Mouse (Mus musculus) MEL (cell line): Measurements from ENCODE around the gene Ndufb10. TPM values are rescaled to one million over a fixed set of nuclear protein-coding genes. Genes with fewer than 3 reads are reported as not detected.

Source experiments
- DNase-seq: peaks from one replicate; pipeline ENCODE4 v3.0.0; 2011; ENCODE audit warnings: low read depth, low spot score
- H3K27ac ChIP-seq: 2 replicates; pipeline ENCODE4 v1.5.1; 2012; ENCODE audit warnings: low read depth, mild to moderate bottlenecking, control low read depth, low read length, moderate library complexity; ENCODE audit not compliant: control insufficient read depth
- H3K27me3 ChIP-seq, 2 experiments: fragments of 150-350 bp in 1 of 2; sonication (generic) in 1 of 2; 2 replicates each; pipeline ENCODE4 v1.6.1; 2012; ENCODE audit warnings: low read length in 2 of 2, mild to moderate bottlenecking in 2 of 2, improper control_type of control experiment in 1 of 2, moderate library complexity in 1 of 2; ENCODE audit not compliant: insufficient read depth in 2 of 2, control insufficient read depth in 1 of 2
- H3K36me3 ChIP-seq, 2 experiments: 2 replicates each; pipeline ENCODE4 v1.6.1; 2012 to 2014; ENCODE audit warnings: low read length in 2 of 2, improper control_type of control experiment in 1 of 2, inconsistent platforms in 1 of 2, mild to moderate bottlenecking in 1 of 2; ENCODE audit not compliant: insufficient read depth in 2 of 2, control insufficient read depth in 1 of 2
- H3K4me1 ChIP-seq, 2 experiments: fragments of 150-350 bp in 1 of 2; sonication (generic) in 1 of 2; 2 replicates each; pipeline ENCODE4 v1.6.1; 2012; ENCODE audit warnings: low read length in 2 of 2, improper control_type of control experiment in 1 of 2, mild to moderate bottlenecking in 1 of 2; ENCODE audit not compliant: insufficient read depth in 2 of 2, control insufficient read depth in 1 of 2
- H3K4me3 ChIP-seq, 2 experiments: fragments of 150-350 bp in 1 of 2; sonication (generic) in 1 of 2; 2 replicates each; pipeline ENCODE4 v1.5.1; 2012; ENCODE audit warnings: low read depth in 2 of 2, low read length in 2 of 2, mild to moderate bottlenecking in 2 of 2, moderate library complexity in 2 of 2, control low read depth in 1 of 2, improper control_type of control experiment in 1 of 2; ENCODE audit not compliant: control insufficient read depth in 1 of 2, insufficient read depth in 1 of 2
- H3K79me2 ChIP-seq: 2 replicates; pipeline ENCODE4 v1.6.1; 2012; ENCODE audit warnings: mild to moderate bottlenecking, low read length, moderate library complexity; ENCODE audit not compliant: control insufficient read depth, poor library complexity, insufficient read depth
- H3K9ac ChIP-seq: 2 replicates; pipeline ENCODE4 v1.6.1; 2012; ENCODE audit warnings: low read depth, mild to moderate bottlenecking, control low read depth, low read length, moderate library complexity; ENCODE audit not compliant: control insufficient read depth, poor library complexity, severe bottlenecking
- H3K9me3 ChIP-seq: fragments of 150-350 bp; sonication (generic); replicated peaks from 2 replicates; pipeline ENCODE4 v1.6.1; 2012; ENCODE audit warnings: mild to moderate bottlenecking, low read length, improper control_type of control experiment, moderate library complexity; ENCODE audit not compliant: insufficient read depth
- BHLHE40 ChIP-seq: IDR thresholded peaks from 2 replicates; pipeline ENCODE4 v1.6.1; 2012; ENCODE audit warnings: low read depth, mild to moderate bottlenecking, inconsistent platforms, low read length, improper control_type of control experiment, borderline replicate concordance
- CTCF ChIP-seq, 3 experiments: IDR thresholded peaks in 2 of 3; conservative IDR thresholded peaks in 1 of 3; 2 replicates each; pipeline ENCODE4 v1.5.1; 2011 to 2012; ENCODE audit warnings: low read length in 3 of 3, low read depth in 2 of 3, mild to moderate bottlenecking in 2 of 3, improper control_type of control experiment in 1 of 3, inconsistent platforms in 1 of 3, mixed read lengths in 1 of 3, moderate library complexity in 1 of 3; ENCODE audit not compliant: control insufficient read depth in 1 of 3, insufficient read depth in 1 of 3, poor library complexity in 1 of 3, severe bottlenecking in 1 of 3
- ELF1 ChIP-seq: IDR thresholded peaks from 2 replicates; pipeline ENCODE4 v1.6.1; 2014; ENCODE audit warnings: low read depth, mild to moderate bottlenecking, inconsistent platforms, low read length, improper control_type of control experiment, moderate library complexity
- EP300 ChIP-seq, 2 experiments: IDR thresholded peaks; 2 replicates each; pipeline ENCODE4 v1.6.1; 2011; ENCODE audit warnings: improper control_type of control experiment in 2 of 2, low read length in 2 of 2, low read depth in 1 of 2, mild to moderate bottlenecking in 1 of 2
- GABPA ChIP-seq: IDR thresholded peaks from 2 replicates; pipeline ENCODE4 v1.6.1; 2012; ENCODE audit warnings: low read depth, mild to moderate bottlenecking, inconsistent platforms, low read length, improper control_type of control experiment, moderate library complexity
- HCFC1 ChIP-seq: IDR thresholded peaks from 2 replicates; pipeline ENCODE4 v1.6.1; 2012; ENCODE audit warnings: low read depth, mild to moderate bottlenecking, inconsistent platforms, low read length, improper control_type of control experiment, moderate library complexity
- JUND ChIP-seq: IDR thresholded peaks from 2 replicates; pipeline ENCODE4 v1.6.1; 2011; ENCODE audit warnings: low read depth, mild to moderate bottlenecking, improper control_type of control experiment, low read length
- MAX ChIP-seq: IDR thresholded peaks from 2 replicates; pipeline ENCODE4 v1.6.1; 2011; ENCODE audit warnings: low read length, improper control_type of control experiment
- MAZ ChIP-seq: IDR thresholded peaks from 2 replicates; pipeline ENCODE4 v1.6.1; 2012; ENCODE audit warnings: low read depth, mild to moderate bottlenecking, inconsistent platforms, low read length, improper control_type of control experiment
- MXI1 ChIP-seq: IDR thresholded peaks from 2 replicates; pipeline ENCODE4 v1.6.1; 2011; ENCODE audit warnings: mild to moderate bottlenecking, low read depth, low read length, improper control_type of control experiment
- MYC ChIP-seq: IDR thresholded peaks from 2 replicates; pipeline ENCODE4 v1.6.1; 2011; ENCODE audit warnings: low read depth, mild to moderate bottlenecking, low read length, improper control_type of control experiment, moderate library complexity
- NELFE ChIP-seq: IDR thresholded peaks from 2 replicates; pipeline ENCODE4 v1.6.1; 2011; ENCODE audit warnings: low read depth, low read length, improper control_type of control experiment
- POLR2A ChIP-seq, 2 experiments: IDR thresholded peaks; 2 replicates each; pipeline ENCODE4 v1.6.1; 2011 to 2012; ENCODE audit warnings: low read length in 2 of 2, mild to moderate bottlenecking in 2 of 2, control low read depth in 1 of 2, improper control_type of control experiment in 1 of 2, low read depth in 1 of 2, moderate library complexity in 1 of 2; ENCODE audit not compliant: control insufficient read depth in 1 of 2, insufficient read depth in 1 of 2, poor library complexity in 1 of 2
- POLR2AphosphoS5 ChIP-seq: IDR thresholded peaks from 2 replicates; pipeline ENCODE4 v1.6.1; 2012; ENCODE audit warnings: low read depth, borderline replicate concordance, mild to moderate bottlenecking, inconsistent platforms, low read length, moderate library complexity, mixed read lengths
- RAD21 ChIP-seq: IDR thresholded peaks from 2 replicates; pipeline ENCODE4 v1.6.1; 2011; ENCODE audit warnings: mild to moderate bottlenecking, low read depth, low read length, improper control_type of control experiment
- SIN3A ChIP-seq: IDR thresholded peaks from 2 replicates; pipeline ENCODE4 v1.6.1; 2012; ENCODE audit warnings: low read length, improper control_type of control experiment, inconsistent platforms
- SMC3 ChIP-seq: IDR thresholded peaks from 2 replicates; pipeline ENCODE4 v1.6.1; 2011; ENCODE audit warnings: low read depth, low read length, improper control_type of control experiment
- TAL1 ChIP-seq: IDR thresholded peaks from 2 replicates; pipeline ENCODE4 v1.6.1; 2012; ENCODE audit warnings: mild to moderate bottlenecking, inconsistent platforms, low read length, moderate library complexity, mixed read lengths
- TBP ChIP-seq: IDR thresholded peaks from 2 replicates; pipeline ENCODE4 v1.8.0; 2011; ENCODE audit warnings: low read depth, low read length, improper control_type of control experiment
- UBTF ChIP-seq: IDR thresholded peaks from 2 replicates; pipeline ENCODE4 v1.6.1; 2012; ENCODE audit warnings: low read depth, mild to moderate bottlenecking, inconsistent platforms, low read length, improper control_type of control experiment, moderate library complexity, borderline replicate concordance; ENCODE audit not compliant: insufficient read depth
- ZC3H11A ChIP-seq: IDR thresholded peaks from 2 replicates; pipeline ENCODE4 v1.6.1; 2012; ENCODE audit warnings: low read depth, mild to moderate bottlenecking, inconsistent platforms, low read length, improper control_type of control experiment
- ZKSCAN1 ChIP-seq: IDR thresholded peaks from 2 replicates; pipeline ENCODE4 v1.6.1; 2012; ENCODE audit warnings: low read depth, mild to moderate bottlenecking, inconsistent platforms, low read length, improper control_type of control experiment, moderate library complexity
- polyA plus RNA-seq, 2 experiments: library from polyadenylated mRNA; stranded (reverse) in 1 of 2; unstranded in 1 of 2; fragments of >175 nt in 1 of 2; fragments of >200 nt in 1 of 2; gene quantifications; 2 replicates each; pipeline versions ENCODE4 v1.2.1 to v1.2.4; 2012; ENCODE audit warnings: low replicate concordance in 2 of 2, low read depth in 1 of 2; ENCODE audit not compliant: insufficient read length in 2 of 2, insufficient read depth in 1 of 2, missing spikeins in 1 of 2
- total RNA-seq: library from RNA; depleted of rRNA; stranded (reverse); fragments of 300-350 nt; gene quantifications from 2 replicates; pipeline ENCODE4 v1.2.3, GENCODE M21; 2012

Ndufb10 gene
- total and polyA plus RNA-seq, 3 experiments, result 230 to 292 TPM; not detected in 1

- H3K27ac ChIP-seq, result no peak overlapping the region
- peak; percentile 92 for DNase-seq
Observed at GRCm38 (mm10) chr17:24745526-24746497, 21.5 kb upstream of the Ndufb10 start.

GRCm38 (mm10) chr17:24744381-24744780, 20.1 kb upstream of the Ndufb10 start:
- peak; percentile 20 for DNase-seq
- no peaks in the 10 kb centered on the region for H3K4me1 ChIP-seq
- peaks cover 0 to 4% of the 10 kb centered on the region in 2 experiments; a peak in 1 of 4 replicates for H3K27me3 ChIP-seq
- no peak overlapping the region for H3K9ac ChIP-seq
- no peaks in the 10 kb centered on the region for H3K79me2 ChIP-seq
- TF ChIP-seq GABPA (no peak), TAL1 (no peak), MXI1 (no peak), ELF1 (no peak), POLR2AphosphoS5 (no peak), EP300 (IDR thresholded peaks at IDR 0.05; ENCODE audit: low read depth in 1 of 2, low read length in 2 of 2) (no peak), CTCF (IDR thresholded peaks at IDR 0.05 in 2 of 3, conservative IDR thresholded peaks at IDR 0.05 in 1 of 3; ENCODE audit: control insufficient read depth in 1 of 3, insufficient read depth in 1 of 3, low read depth in 2 of 3, low read length in 3 of 3, poor library complexity in 1 of 3, severe bottlenecking in 1 of 3) (no peak), SIN3A (no peak)
- no peaks in the 10 kb centered on the region for H3K36me3 ChIP-seq
- H3K4me3 ChIP-seq, result no peak overlapping the region
- H3K27ac ChIP-seq, result no peak overlapping the region
- no peaks in the 10 kb centered on the region for H3K9me3 ChIP-seq

More at GRCm38 (mm10) chr17:24745526-24746497, 21.5 kb upstream of the Ndufb10 start:
- no peak overlapping the region for H3K9ac ChIP-seq
- peaks cover 2 to 4% of the 10 kb centered on the region in 2 experiments; a peak in 2 of 4 replicates for H3K27me3 ChIP-seq
- no peaks in the 10 kb centered on the region for H3K36me3 ChIP-seq
- H3K79me2 ChIP-seq, result no peaks in the 10 kb centered on the region
- no peaks in the 10 kb centered on the region for H3K4me1 ChIP-seq
- TF ChIP-seq MAX, result peak; percentile 55; the same call in 1 of the 2 replicates
- peak; percentile 99 for TF ChIP-seq RAD21
- TF ChIP-seq MAZ, result no peak
- TF ChIP-seq ZKSCAN1, result no peak
- TF ChIP-seq TBP, result 0 out of 2 replicates have a peak, but pooled peaks have one; percentile 35
- TF ChIP-seq NELFE, result no peak
- peak; percentile 45 for TF ChIP-seq MXI1
- TF ChIP-seq CTCF (IDR thresholded peaks at IDR 0.05 in 2 of 3, conservative IDR thresholded peaks at IDR 0.05 in 1 of 3; ENCODE audit: control insufficient read depth in 1 of 3, insufficient read depth in 1 of 3, low read depth in 2 of 3, low read length in 3 of 3, poor library complexity in 1 of 3, severe bottlenecking in 1 of 3), result peak; percentile 86 to 97 (median 88)
- no peak for TF ChIP-seq EP300 (IDR thresholded peaks at IDR 0.05; ENCODE audit: low read depth in 1 of 2, low read length in 2 of 2)
- no peak for TF ChIP-seq POLR2A (IDR thresholded peaks at IDR 0.05; ENCODE audit: control insufficient read depth in 1 of 2, insufficient read depth in 1 of 2, low read depth in 1 of 2, low read length in 2 of 2, poor library complexity in 1 of 2)
- TF ChIP-seq JUND, result 0 out of 2 replicates have a peak, but pooled peaks have one; percentile 34
- TF ChIP-seq UBTF, result no peak
- TF ChIP-seq HCFC1, result 0 out of 2 replicates have a peak, but pooled peaks have one; percentile 17
- peak; percentile 89 for TF ChIP-seq SMC3
- peak; percentile 73 for TF ChIP-seq SIN3A
- 0 out of 2 replicates have a peak, but pooled peaks have one; percentile 8 for TF ChIP-seq BHLHE40
- TF ChIP-seq ZC3H11A, result peak; percentile 92
- 0 out of 2 replicates have a peak, but pooled peaks have one; percentile 37 for TF ChIP-seq ELF1
- TF ChIP-seq MYC, result peak; percentile 70; the same call in 1 of the 2 replicates
- no peak overlapping the region for H3K4me3 ChIP-seq
- H3K9me3 ChIP-seq, result no peaks in the 10 kb centered on the region
